Mouse (Mus musculus): Measurements from ENCODE around the gene 4933434E20Rik.

Gene 4933434E20Rik

GRCm38 (mm10) chr3:90051441-90052350 is at the start of gene 4933434E20Rik:
Gene 4933434E20Rik (plus strand): TSS chr3:90051636.
- peak; percentile 88 for DNase-seq (ENCODE audit: low read depth)

GRCm38 (mm10) chr3:90004091-90004796 is 47.2 kb upstream of the 4933434E20Rik start:
- DNase-seq (ENCODE audit: low read depth), result no peak

- DNase-seq (ENCODE audit: low read depth), result no peak
These were observed 41.1 kb upstream of the 4933434E20Rik start for GRCm38 (mm10) chr3:90010291-90010690.

- peak; percentile 23 for DNase-seq (ENCODE audit: low read depth)
These were observed 34.8 kb upstream of the 4933434E20Rik start for GRCm38 (mm10) chr3:90016626-90017025.

- no peak for DNase-seq (ENCODE audit: low read depth)
These were observed 16.8 kb upstream of the 4933434E20Rik start for GRCm38 (mm10) chr3:90034653-90035052.

- DNase-seq (ENCODE audit: low read depth), result peak; percentile 23
These were observed 15.2 kb upstream of the 4933434E20Rik start for GRCm38 (mm10) chr3:90036263-90036662.

GRCm38 (mm10) chr3:90049691-90050090 is 1.7 kb upstream of the 4933434E20Rik start:
- DNase-seq (ENCODE audit: low read depth), result no peak

GRCm38 (mm10) chr3:90052351-90053241 is 1.2 kb downstream of the 4933434E20Rik start, which contains the start of gene Ubap2l:
Gene Ubap2l (minus strand): TSS chr3:90052628.
- DNase-seq (ENCODE audit: low read depth), result peak; percentile 100

- DNase-seq (ENCODE audit: low read depth), result no peak
These were observed 10.1 kb downstream of the 4933434E20Rik start for GRCm38 (mm10) chr3:90061549-90061948.

GRCm38 (mm10) chr3:90062539-90062938 is 11.1 kb downstream of the 4933434E20Rik start:
- DNase-seq (ENCODE audit: low read depth), result no peak

GRCm38 (mm10) chr3:90064383-90064782 is 12.9 kb downstream of the 4933434E20Rik start:
- no peak for DNase-seq (ENCODE audit: low read depth)

GRCm38 (mm10) chr3:90065553-90065952 is 14.1 kb downstream of the 4933434E20Rik start:
- peak; percentile 68 for DNase-seq (ENCODE audit: low read depth)

- no peak for DNase-seq (ENCODE audit: low read depth)
These were observed 16.4 kb downstream of the 4933434E20Rik start for GRCm38 (mm10) chr3:90067851-90068250.

- DNase-seq (ENCODE audit: low read depth), result peak; percentile 74
These were observed 18.3 kb downstream of the 4933434E20Rik start for GRCm38 (mm10) chr3:90069688-90070087.

GRCm38 (mm10) chr3:90072294-90072693 is 20.9 kb downstream of the 4933434E20Rik start, which contains the start of gene Tpm3:
Gene Tpm3 (plus strand): TSS chr3:90072649.
- DNase-seq (ENCODE audit: low read depth), result peak; percentile 32

GRCm38 (mm10) chr3:90076921-90077716 is 25.7 kb downstream of the 4933434E20Rik start:
- peak; percentile 92 for DNase-seq (ENCODE audit: low read depth)

- no peak for DNase-seq (ENCODE audit: low read depth)
These were observed 26.8 kb downstream of the 4933434E20Rik start for GRCm38 (mm10) chr3:90078224-90078623.

- DNase-seq (ENCODE audit: low read depth), result peak; percentile 99
These were observed 27.8 kb downstream of the 4933434E20Rik start for GRCm38 (mm10) chr3:90079133-90079762.

- peak; percentile 97 for DNase-seq (ENCODE audit: low read depth)
These were observed 28.5 kb downstream of the 4933434E20Rik start for GRCm38 (mm10) chr3:90079763-90080497.

- no peak for DNase-seq (ENCODE audit: low read depth)
These were observed 29.0 kb downstream of the 4933434E20Rik start for GRCm38 (mm10) chr3:90080498-90080863.

Measured in 416B (cell line).